ENCODE assay signal across 8 mouse cellular contexts in the genomic region with DNA sequence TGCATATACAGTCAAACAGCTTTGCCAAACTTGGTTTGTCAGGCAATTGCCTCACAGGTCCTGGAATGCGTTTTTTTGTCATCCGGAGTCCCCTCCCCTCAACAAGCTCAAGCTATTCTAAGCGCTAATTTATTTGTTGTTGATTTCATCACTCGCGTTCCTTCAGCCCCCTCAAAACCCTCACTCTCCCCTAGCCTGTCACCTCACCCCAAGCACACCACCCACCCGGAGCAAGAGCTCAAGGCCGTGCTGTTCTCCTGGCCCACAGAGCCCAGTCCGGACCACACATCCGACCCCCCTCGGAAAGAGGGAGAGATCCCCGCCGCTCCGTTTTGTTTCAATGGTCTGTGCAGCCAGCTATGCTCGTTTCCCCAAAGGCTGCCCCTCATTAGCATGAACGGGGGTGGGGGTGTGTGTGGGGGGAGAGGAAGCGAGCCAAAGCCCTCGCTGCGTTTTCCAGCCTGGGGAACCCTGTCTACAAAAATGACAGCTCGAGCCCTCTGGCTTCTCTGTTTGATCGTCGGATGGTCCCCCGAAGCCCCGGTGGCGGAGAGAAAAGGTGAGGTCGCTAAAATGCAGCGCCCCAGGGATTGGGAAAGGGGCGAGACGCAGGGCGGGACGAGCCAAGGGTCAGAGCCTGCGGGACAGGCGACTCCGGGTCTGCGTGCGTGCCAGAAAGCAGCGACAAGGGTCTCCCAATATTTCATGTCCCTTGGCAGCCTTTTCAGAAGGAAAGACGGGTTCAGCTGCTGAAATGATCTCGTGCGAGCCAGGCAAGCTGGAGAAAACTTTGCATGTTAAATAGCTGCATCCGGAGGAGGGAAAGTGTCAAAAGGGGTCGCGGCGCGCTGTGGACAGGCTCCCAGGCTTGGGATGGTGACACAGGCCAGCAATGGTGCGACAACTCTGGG. TPM values are rescaled to one million over a fixed set of nuclear protein-coding genes. Genes with fewer than 3 reads are reported as not detected.
A peak's percentile ranks its signal among the peaks of the same experiment; 100 is the strongest.
DNase-seq lines count a peak whose midpoint lies in the region; ATAC-seq and TF ChIP-seq lines count a peak whose summit lies in the region.

A gene (plus strand): TSS at position 271 of the 911 bp plus-strand sequence.

- WGBS in forebrain, embryonic 12.5 days, result under 1% methylated on average over 45 of the region's 45 CpGs
- WGBS in intestine, embryonic 16.5 days, result 1% methylated on average over 45 of the region's 45 CpGs
- WGBS in lung, postnatal 0 days, result 1% methylated on average over 45 of the region's 45 CpGs

- DNase-seq in cerebellum, adult 11-12 months, result peak; percentile 61
- DNase-seq in adrenal gland, postnatal 25 days, result peak; percentile 23
- peak; percentile 94 for DNase-seq in lung, postnatal 0 days (ENCODE audit: low spot score)
- peak; percentile 26 to 47 for DNase-seq in spleen, postnatal 10 days (ENCODE audit: low spot score in 2 of 2)
- DNase-seq in urinary bladder, postnatal 10 days (ENCODE audit: low spot score), result no peak

- H3K27me3 ChIP-seq in forebrain, embryonic 12.5 days, result 0 out of 2 replicates have a peak, but pooled peaks cover 18% of the 10 kb centered on the region
- H3K27me3 ChIP-seq in intestine, embryonic 16.5 days (replicated peaks; ENCODE audit: control insufficient read depth, insufficient read depth, low read length), result no peaks in the 10 kb centered on the region
- H3K27me3 ChIP-seq in lung, postnatal 0 days (replicated peaks; ENCODE audit: insufficient read depth, low read length), result no peaks in the 10 kb centered on the region

- H3K27ac ChIP-seq in forebrain, embryonic 12.5 days, result 0 out of 2 replicates have a peak within 1 kb of the TSS, but pooled peaks have one; percentile 38
- H3K27ac ChIP-seq in intestine, embryonic 16.5 days (ENCODE audit: low read length), result 0 out of 2 replicates have a peak within 1 kb of the TSS, but pooled peaks have one; percentile 29
- H3K27ac ChIP-seq in lung, postnatal 0 days (ENCODE audit: low read length), result peak within 1 kb of the TSS; percentile 94

- ATAC-seq in cerebellum, adult (ENCODE audit: insufficient number of reproducible peaks, low FRiP score, low TSS enrichment), result no peak
- ATAC-seq in forebrain, embryonic 12.5 days (ENCODE audit: low FRiP score), result no peak
- ATAC-seq in intestine, embryonic 16.5 days, result no peak
- peak; percentile 10 for ATAC-seq in lung, postnatal 0 days

- peaks cover 43% of the 10 kb centered on the region for H3K4me1 ChIP-seq in forebrain, embryonic 12.5 days
- peaks cover 41% of the 10 kb centered on the region for H3K4me1 ChIP-seq in intestine, embryonic 16.5 days (ENCODE audit: control insufficient read depth, insufficient read depth, low read length)
- peaks cover 20% of the 10 kb centered on the region for H3K4me1 ChIP-seq in lung, postnatal 0 days (ENCODE audit: insufficient read depth, low read depth, low read length)

- peak within 1 kb of the TSS; percentile 48 for H3K9ac ChIP-seq in forebrain, embryonic 12.5 days
- H3K9ac ChIP-seq in intestine, embryonic 16.5 days (ENCODE audit: low read depth, low read length), result peak within 1 kb of the TSS; percentile 66
- peak within 1 kb of the TSS; percentile 78 for H3K9ac ChIP-seq in lung, postnatal 0 days (replicated peaks; ENCODE audit: low read depth)

- H3K36me3 ChIP-seq in forebrain, embryonic 12.5 days (replicated peaks), result no peaks in the 10 kb centered on the region
- H3K36me3 ChIP-seq in intestine, embryonic 16.5 days (ENCODE audit: control insufficient read depth, insufficient read depth, low read length), result no peaks in the 10 kb centered on the region
- no peaks in the 10 kb centered on the region for H3K36me3 ChIP-seq in lung, postnatal 0 days (ENCODE audit: insufficient read depth, low read length)

- no peak for TF ChIP-seq CTCF in lung, postnatal 0 days (IDR thresholded peaks at IDR 0.05)

- no peaks in the 10 kb centered on the region for H3K9me3 ChIP-seq in forebrain, embryonic 12.5 days
- H3K9me3 ChIP-seq in intestine, embryonic 16.5 days (ENCODE audit: control insufficient read depth, low read length), result no peaks in the 10 kb centered on the region
- no peaks in the 10 kb centered on the region for H3K9me3 ChIP-seq in lung, postnatal 0 days (ENCODE audit: low read length)

- peak within 1 kb of the TSS; percentile 63 for H3K4me3 ChIP-seq in forebrain, embryonic 12.5 days (replicated peaks)
- peak within 1 kb of the TSS; percentile 53 for H3K4me3 ChIP-seq in intestine, embryonic 16.5 days (ENCODE audit: low read length)
- peak within 1 kb of the TSS; percentile 53 for H3K4me3 ChIP-seq in lung, postnatal 0 days (ENCODE audit: low read depth, low read length)

- H3K4me2 ChIP-seq in forebrain, embryonic 12.5 days, result peak within 1 kb of the TSS; percentile 74
- peak within 1 kb of the TSS; percentile 77 for H3K4me2 ChIP-seq in intestine, embryonic 16.5 days (ENCODE audit: low read depth, low read length)
- H3K4me2 ChIP-seq in lung, postnatal 0 days (replicated peaks; ENCODE audit: low read depth, low read length), result peak within 1 kb of the TSS; percentile 88

- TF ChIP-seq EP300 in lung, postnatal 0 days (IDR thresholded peaks at IDR 0.05), result peak; percentile 45; the same call in 1 of the 2 replicates

RNA-seq across cellular contexts. Expression of the gene that starts here (rescaled TPM):
- 2.8 and 4.2 TPM in 2 replicates for total RNA-seq in adrenal gland, postnatal 25 days (2021)
- polyA plus RNA-seq in forebrain, embryonic 12.5 days (2016; fragmentation: Nextera tagmentation; extraction: Ambion mirVana), result 2.4 and 3.1 TPM in 2 replicates
- polyA plus RNA-seq in intestine, embryonic 16.5 days (2015; fragmentation: Nextera tagmentation; extraction: Ambion mirVana), result 1.9 and 2.5 TPM in 2 replicates
- 51.8 and 56.2 TPM in 2 replicates for polyA plus RNA-seq in lung, postnatal 0 days (2015; fragmentation: Nextera tagmentation; extraction: Ambion mirVana)

Comparison
In these comparisons a context has a peak if more than half of its experiments do, and no peak if none do; other contexts are left out.
1. RNA of the gene that starts here (polyA plus RNA-seq): 51.8 to 56.2 TPM in lung, postnatal 0 days; 2.4 to 3.1 TPM in forebrain, embryonic 12.5 days and 1.9 to 2.5 TPM in intestine, embryonic 16.5 days; every median in the first group is over 10 times any median in the second.
2. H3K27ac ChIP-seq: peak in every context shown above with its lines; median percentile 94 in lung, postnatal 0 days; 38 in forebrain, embryonic 12.5 days; 29 in intestine, embryonic 16.5 days.
3. Peak in every context shown above with its lines, with median percentiles within 50 percentile points of each other: H3K4me2 ChIP-seq, H3K4me3 ChIP-seq and H3K9ac ChIP-seq.